Mouse (Mus musculus): Measurements from ENCODE around the gene Acp6.

Gene Acp6

GRCm38 (mm10) chr3:97185098-97185860, 26.7 kb downstream of the Acp6 start:
- DNase-seq (ENCODE audit: extremely low read depth, insufficient read length, low spot score), result peak; percentile 34

GRCm38 (mm10) chr3:97196571-97196970, 38.0 kb downstream of the Acp6 start:
- no peak for DNase-seq (ENCODE audit: extremely low read depth, insufficient read length, low spot score)

- DNase-seq (ENCODE audit: extremely low read depth, insufficient read length, low spot score), result no peak
Observed at GRCm38 (mm10) chr3:97199261-97199660, 40.7 kb downstream of the Acp6 start.

- DNase-seq (ENCODE audit: extremely low read depth, insufficient read length, low spot score), result no peak
Observed at GRCm38 (mm10) chr3:97201943-97202342, 43.4 kb downstream of the Acp6 start.

GRCm38 (mm10) chr3:97203880-97204279, 45.3 kb downstream of the Acp6 start:
- DNase-seq (ENCODE audit: extremely low read depth, insufficient read length, low spot score), result no peak

GRCm38 (mm10) chr3:97206521-97206920, 47.9 kb downstream of the Acp6 start:
- no peak for DNase-seq (ENCODE audit: extremely low read depth, insufficient read length, low spot score)

- DNase-seq (ENCODE audit: extremely low read depth, insufficient read length, low spot score), result no peak
Observed at GRCm38 (mm10) chr3:97209351-97209750, 50.8 kb downstream of the Acp6 start.

GRCm38 (mm10) chr3:97211177-97211576, 52.6 kb downstream of the Acp6 start:
- no peak for DNase-seq (ENCODE audit: extremely low read depth, insufficient read length, low spot score)

GRCm38 (mm10) chr3:97213871-97214270, 55.3 kb downstream of the Acp6 start:
- no peak for DNase-seq (ENCODE audit: extremely low read depth, insufficient read length, low spot score)

GRCm38 (mm10) chr3:97214439-97214838, 55.9 kb downstream of the Acp6 start:
- DNase-seq (ENCODE audit: extremely low read depth, insufficient read length, low spot score), result peak; percentile 43

GRCm38 (mm10) chr3:97215526-97215925, 56.9 kb downstream of the Acp6 start:
- DNase-seq (ENCODE audit: extremely low read depth, insufficient read length, low spot score), result no peak

- DNase-seq (ENCODE audit: extremely low read depth, insufficient read length, low spot score), result no peak
Observed at GRCm38 (mm10) chr3:97223261-97223660, 64.7 kb downstream of the Acp6 start.

- no peak for DNase-seq (ENCODE audit: extremely low read depth, insufficient read length, low spot score)
Observed at GRCm38 (mm10) chr3:97225231-97225630, 66.7 kb downstream of the Acp6 start.

GRCm38 (mm10) chr3:97226719-97227118, 68.1 kb downstream of the Acp6 start:
- peak; percentile 33 for DNase-seq (ENCODE audit: extremely low read depth, insufficient read length, low spot score)
